Mouse (Mus musculus) liver, embryonic 14 days (tissue): ENCODE data around the gene Maml3. TPM values are rescaled to one million over a fixed set of nuclear protein-coding genes. Genes with fewer than 3 reads are reported as not detected.

Experiments
- polyA plus RNA-seq: library from polyadenylated mRNA; depleted of rRNA; stranded (reverse); fragments of >200 nt; gene quantifications from 2 replicates; pipeline ENCODE4 v1.2.3, GENCODE M21; 2012; rRNA removed

The Maml3 gene
- 0.57 and 0.78 TPM in 2 replicates for polyA plus RNA-seq

DNA sequence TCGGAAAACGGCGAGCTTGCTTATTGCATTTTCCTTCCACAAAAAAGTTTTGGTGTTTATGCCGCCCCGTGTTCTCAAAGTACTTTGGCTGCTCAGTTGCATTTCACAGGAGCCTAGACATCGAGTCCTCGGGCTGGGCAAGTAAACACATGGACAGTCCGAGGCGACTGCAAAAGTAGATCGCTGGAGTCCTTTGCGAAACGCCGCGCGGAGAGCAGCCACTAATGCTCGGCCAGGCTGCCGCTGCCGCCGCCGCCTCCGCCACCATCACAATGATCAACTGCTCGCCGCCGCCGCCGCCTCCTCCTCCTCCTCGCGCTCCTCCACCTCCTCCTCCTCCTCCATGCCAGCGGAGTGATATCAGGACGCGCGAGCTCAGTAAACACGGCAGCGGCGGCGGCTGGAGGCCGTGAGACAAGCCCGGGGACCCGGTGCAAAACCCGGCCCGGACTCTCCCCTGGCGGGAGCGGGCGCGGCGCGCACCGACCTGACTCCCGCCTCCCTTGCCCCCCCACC, at the start of gene Maml3:
Gene Maml3, minus strand, starts transcription at position 441 of the 516 bp plus-strand sequence.

DNA sequence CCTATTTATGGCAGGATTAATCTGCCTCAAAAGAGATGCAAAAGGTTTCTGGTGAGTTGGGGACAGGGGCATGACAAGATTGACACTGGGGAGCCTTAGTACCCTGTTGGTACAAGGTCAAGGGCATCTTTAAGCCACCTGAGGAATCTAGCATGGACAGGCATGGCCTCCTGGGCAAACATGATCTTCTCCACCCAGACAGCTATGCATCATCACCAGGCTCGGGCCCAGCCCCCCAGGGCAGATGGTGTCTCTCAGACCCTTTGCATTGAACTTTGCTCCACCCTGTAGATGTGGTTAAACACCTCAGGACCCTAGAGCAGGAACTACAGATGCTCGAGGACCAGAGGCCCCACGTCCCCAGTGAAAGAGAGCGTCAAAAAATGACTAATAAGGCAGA, 444.8 kb downstream of the Maml3 start, which contains the start of gene Mgst2:
Gene Mgst2, plus strand, starts transcription at position 301 of the 400 bp plus-strand sequence.

Other genes starting within 250 kb of the Maml3 start
- 1.0 and 1.1 TPM in 2 replicates for gene Foxo1, start 163.3 kb upstream of the Maml3 start, polyA plus RNA-seq